Mouse (Mus musculus) liver, embryonic 14.5 days (tissue): ENCODE results near the gene Osbpl6. TPM values are rescaled to one million over a fixed set of nuclear protein-coding genes. Genes with fewer than 3 reads are reported as not detected.

Experiments used
- ATAC-seq: fragments of 200-750 bp; cut with Nextera tagmentation; 2 replicates; pipeline ENCODE4 v1.8.0; 2017; ENCODE audit warnings: moderate number of reproducible peaks, mild to moderate bottlenecking, moderate library complexity; ENCODE audit not compliant: insufficient read depth
- DNase-seq, 3 experiments: peaks; one replicate each; pipeline ENCODE4 v3.0.0-alpha.2; 2012 to 2013; ENCODE audit warnings: low read depth in 3 of 3, low spot score in 3 of 3
- H3K27ac ChIP-seq: fragments of 300-500 bp; sonication (generic); 2 replicates; pipeline ENCODE4 v1.5.1; 2014; ENCODE audit warnings: moderate library complexity, mild to moderate bottlenecking, control low read depth, inconsistent platforms
- H3K27me3 ChIP-seq: fragments of 300-500 bp; sonication (generic); 2 replicates; pipeline ENCODE4 v1.6.1; 2014; ENCODE audit warnings: mild to moderate bottlenecking, low read length, moderate library complexity; ENCODE audit not compliant: control insufficient read depth, insufficient read depth
- H3K36me3 ChIP-seq: fragments of 300-500 bp; sonication (generic); replicated peaks from 2 replicates; pipeline ENCODE4 v1.6.1; 2014; ENCODE audit warnings: low read depth; ENCODE audit not compliant: control insufficient read depth, insufficient read depth
- H3K4me1 ChIP-seq, 2 experiments: fragments of 200-500 bp in 1 of 2; fragments of 300-500 bp in 1 of 2; sonication (generic) in 1 of 2; replicated peaks; 2 replicates each; pipeline ENCODE4 v1.6.1; 2012 to 2014; ENCODE audit warnings: antibody characterized with exemption in 1 of 2, inconsistent platforms in 1 of 2, low read length in 1 of 2; ENCODE audit not compliant: control insufficient read depth in 2 of 2, insufficient read depth in 2 of 2
- H3K4me2 ChIP-seq: fragments of 300-500 bp; sonication (generic); 2 replicates; pipeline ENCODE4 v1.6.1; 2014; ENCODE audit warnings: low read depth, mild to moderate bottlenecking, control low read depth, moderate library complexity
- H3K4me3 ChIP-seq, 2 experiments: fragments of 200-500 bp in 1 of 2; fragments of 300-500 bp in 1 of 2; sonication (generic) in 1 of 2; 2 replicates each; pipeline ENCODE4 v1.5.1; 2012 to 2014; ENCODE audit warnings: low read depth in 2 of 2, low read length in 2 of 2, mild to moderate bottlenecking in 2 of 2, control low read depth in 1 of 2, inconsistent platforms in 1 of 2, moderate library complexity in 1 of 2; ENCODE audit not compliant: insufficient read depth in 1 of 2
- H3K9ac ChIP-seq: fragments of 300-500 bp; sonication (generic); replicated peaks from 2 replicates; pipeline ENCODE4 v1.6.1; 2014; ENCODE audit warnings: mild to moderate bottlenecking, control low read depth, moderate library complexity
- H3K9me3 ChIP-seq: fragments of 300-500 bp; sonication (generic); 2 replicates; pipeline ENCODE4 v1.6.1; 2016; ENCODE audit warnings: low read length, mixed read lengths; ENCODE audit not compliant: control insufficient read depth
- CTCF ChIP-seq: IDR thresholded peaks from 2 replicates; pipeline ENCODE4 v1.5.1; 2016; ENCODE audit warnings: antibody characterized with exemption, low read depth, control low read depth
- EP300 ChIP-seq: IDR thresholded peaks from 2 replicates; pipeline ENCODE4 v1.6.1; 2016; ENCODE audit warnings: antibody characterized with exemption, low read depth
- WGBS: fragments of 180-500 bp; shearing (Covaris S2); extraction: QIAGEN DNeasy Blood & Tissue Kit; methylation state at CpG from one replicate; pipeline ENCODE4 v1.1.7; 2014; ENCODE audit not compliant: insufficient replicate concordance; 5-methylcytosine and 5-hydroxymethylcytosine counted together
- polyA plus RNA-seq, 2 experiments: library from polyadenylated mRNA; depleted of rRNA in 1 of 2; stranded (reverse) in 1 of 2; unstranded in 1 of 2; fragments of >200 nt; fragmentation: Nextera tagmentation in 1 of 2; extraction: Ambion mirVana in 1 of 2; gene quantifications; 2 replicates each; pipeline versions ENCODE4 v1.2.1 to v1.2.3; 2012 to 2014

Gene Osbpl6
- polyA plus RNA-seq, 2 experiments, result 0.17 to 0.20 TPM

- Histone ChIP-seq H3K4me1 (no peaks in the 10 kb centered on the region), H3K36me3 (no peaks in the 10 kb centered on the region), H3K27me3 (no peaks in the 10 kb centered on the region), H3K9ac (no peak overlapping the region), H3K9me3 (no peaks in the 10 kb centered on the region), H3K4me3 (no peak overlapping the region), H3K4me2 (no peak overlapping the region), H3K27ac (no peak overlapping the region)
- DNase-seq, result no peak
- 75% methylated on average over 13 of the region's 13 CpGs for WGBS
- TF ChIP-seq CTCF, result peak; percentile 35
- no peak for TF ChIP-seq EP300
- ATAC-seq, result no peak
Observed at GRCm38 (mm10) chr2:76585090-76585489, 178.8 kb downstream of the Osbpl6 start.

- Histone ChIP-seq H3K27me3 (no peaks in the 10 kb centered on the region), H3K27ac (no peak overlapping the region), H3K9ac (no peak overlapping the region), H3K4me1 (no peaks in the 10 kb centered on the region), H3K9me3 (no peaks in the 10 kb centered on the region), H3K4me2 (no peak overlapping the region), H3K4me3 (no peak overlapping the region), H3K36me3 (no peaks in the 10 kb centered on the region)
- TF ChIP-seq CTCF (no peak; the same call in 1 of the 2 replicates), EP300 (no peak)
- 72% methylated on average over 10 of the region's 10 CpGs for WGBS
- ATAC-seq, result no peak
- DNase-seq, result no peak
Observed at GRCm38 (mm10) chr2:76586906-76587305, 180.6 kb downstream of the Osbpl6 start.

GRCm38 (mm10) chr2:76590221-76590620, 183.9 kb downstream of the Osbpl6 start:
- TF ChIP-seq CTCF (no peak), EP300 (no peak)
- H3K4me1 ChIP-seq, result no peaks in the 10 kb centered on the region
- WGBS, result 64% methylated on average over 7 of the region's 7 CpGs
- H3K4me2 ChIP-seq, result no peak overlapping the region
- ATAC-seq (no peak), DNase-seq (no peak)
- no peak overlapping the region for H3K9ac ChIP-seq
- H3K27me3 ChIP-seq, result no peaks in the 10 kb centered on the region
- no peak overlapping the region for H3K4me3 ChIP-seq
- no peak overlapping the region for H3K27ac ChIP-seq
- H3K36me3 ChIP-seq, result no peaks in the 10 kb centered on the region
- H3K9me3 ChIP-seq, result no peaks in the 10 kb centered on the region

- TF ChIP-seq CTCF (no peak), EP300 (no peak)
- Histone ChIP-seq H3K36me3 (no peaks in the 10 kb centered on the region), H3K27ac (no peak overlapping the region), H3K27me3 (no peaks in the 10 kb centered on the region), H3K4me1 (no peaks in the 10 kb centered on the region), H3K9me3 (no peaks in the 10 kb centered on the region), H3K4me2 (no peak overlapping the region), H3K4me3 (no peak overlapping the region), H3K9ac (no peak overlapping the region)
- no peak for DNase-seq
- no peak for ATAC-seq
- WGBS, result 54% methylated on average over 3 of the region's 3 CpGs
Observed at GRCm38 (mm10) chr2:76592401-76592924, 186.2 kb downstream of the Osbpl6 start.

GRCm38 (mm10) chr2:76597521-76597920, 191.2 kb downstream of the Osbpl6 start:
- no peak for TF ChIP-seq EP300
- TF ChIP-seq CTCF, result no peak
- H3K27ac ChIP-seq, result no peak overlapping the region
- H3K9me3 ChIP-seq, result no peaks in the 10 kb centered on the region
- H3K4me3 ChIP-seq, result no peak overlapping the region
- DNase-seq (no peak), ATAC-seq (no peak)
- H3K27me3 ChIP-seq, result no peaks in the 10 kb centered on the region
- no peak overlapping the region for H3K4me2 ChIP-seq
- no peak overlapping the region for H3K9ac ChIP-seq
- no peaks in the 10 kb centered on the region for H3K4me1 ChIP-seq
- 73% methylated on average over 11 of the region's 11 CpGs for WGBS
- no peaks in the 10 kb centered on the region for H3K36me3 ChIP-seq
